In the genomic region with DNA sequence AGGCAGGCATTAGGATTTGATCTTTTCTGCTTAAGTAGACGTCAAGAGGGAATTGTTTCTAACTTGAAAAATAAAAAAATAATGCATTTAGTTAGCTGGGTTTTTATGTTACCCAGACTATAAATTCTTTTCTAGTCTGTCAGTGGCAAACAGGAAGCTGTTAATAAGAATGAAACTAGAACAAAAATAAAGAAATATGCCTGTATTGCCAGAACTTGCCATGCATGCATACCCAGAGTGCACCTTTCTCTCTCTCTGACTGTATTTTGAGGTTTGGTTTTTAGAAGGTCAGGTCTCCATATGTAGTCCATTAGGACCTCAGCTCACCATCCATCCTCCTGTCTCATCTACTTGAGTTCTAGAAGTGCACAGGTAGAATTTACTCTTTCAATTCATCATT, we compare ENCODE assay signal across 23 mouse cellular contexts.
"Had no signal": no experiment of that assay in that cellular context is flagged by ENCODE, and none has a peak within 500 bp of the region (broad histone marks: within the 10 kb centered on the region; RNA-seq: fewer than 3 reads in every experiment).

No protein-coding gene starts in this region.

- H3K4me2 ChIP-seq: heart, embryonic 12.5 days; hindbrain, embryonic 13.5 days; hindbrain, embryonic 15.5 days; limb, embryonic 13.5 days; limb, embryonic 15.5 days; liver, embryonic 12.5 days had no signal

- H3K27me3 ChIP-seq: heart, embryonic 12.5 days; hindbrain, embryonic 13.5 days; hindbrain, embryonic 15.5 days; limb, embryonic 13.5 days; limb, embryonic 15.5 days; liver, embryonic 12.5 days had no signal

- H3K9me3 ChIP-seq: heart, embryonic 10.5 days; heart, embryonic 12.5 days; hindbrain, embryonic 10.5 days; hindbrain, embryonic 13.5 days; hindbrain, embryonic 15.5 days; limb, embryonic 13.5 days; limb, embryonic 15.5 days; liver, embryonic 12.5 days had no signal

- H3K9ac ChIP-seq: heart, embryonic 12.5 days; hindbrain, embryonic 13.5 days; hindbrain, embryonic 15.5 days; limb, embryonic 13.5 days; limb, embryonic 15.5 days; liver, embryonic 12.5 days; liver, embryonic 14.5 days had no signal

- H3K4me3 ChIP-seq: heart, embryonic 10.5 days; heart, embryonic 12.5 days; hindbrain, embryonic 10.5 days; hindbrain, embryonic 13.5 days; hindbrain, embryonic 15.5 days; layer of hippocampus, adult 2 months; limb, embryonic 13.5 days; limb, embryonic 15.5 days; liver, embryonic 12.5 days had no signal

- DNase-seq: gastrocnemius, postnatal 14 days; gastrocnemius, postnatal 36 days; heart, adult 11 months; heart, postnatal 10 days; heart, postnatal 4 days; kidney, adult 18-20 months; kidney, adult 8-10 months; kidney, postnatal 10 days; kidney, postnatal 25 days; kidney, postnatal 4 days; left cerebral cortex, postnatal 4 days had no signal

- H3K27ac ChIP-seq: heart, embryonic 10.5 days; hindbrain, embryonic 10.5 days; hindbrain, embryonic 13.5 days; hindbrain, embryonic 15.5 days; hindbrain, postnatal 0 days; layer of hippocampus, adult 2 months; limb, embryonic 13.5 days; limb, embryonic 15.5 days; liver, embryonic 12.5 days; liver, embryonic 14.5 days had no signal

- H3K36me3 ChIP-seq: heart, embryonic 10.5 days; heart, embryonic 12.5 days; hindbrain, embryonic 10.5 days; hindbrain, embryonic 13.5 days; hindbrain, embryonic 15.5 days; limb, embryonic 13.5 days; limb, embryonic 15.5 days; liver, embryonic 12.5 days had no signal

- ATAC-seq: hindbrain, postnatal 0 days; intestine, postnatal 0 days; liver, embryonic 12.5 days had no signal

- H3K4me1 ChIP-seq: heart, embryonic 10.5 days; heart, embryonic 12.5 days; hindbrain, embryonic 10.5 days; hindbrain, embryonic 13.5 days; hindbrain, embryonic 15.5 days; limb, embryonic 13.5 days; limb, embryonic 15.5 days; liver, embryonic 12.5 days had no signal
